Mouse (Mus musculus) bone marrow, adult 2 months (tissue): Measurements from ENCODE around the gene Dact2.

Source experiments
- CTCF ChIP-seq: fragments of 200-500 bp; IDR thresholded peaks from 2 replicates; pipeline ENCODE4 v1.5.1; 2011; ENCODE audit warnings: low read length, control low read depth; ENCODE audit not compliant: control insufficient read depth, insufficient read depth
- POLR2A ChIP-seq: fragments of 200-500 bp; IDR thresholded peaks from 2 replicates; pipeline ENCODE4 v1.6.1; 2011; ENCODE audit warnings: low read depth, mild to moderate bottlenecking, control low read depth, low read length, borderline replicate concordance; ENCODE audit not compliant: control insufficient read depth

GRCm38 (mm10) chr17:14200206-14200605 lies 3.9 kb downstream of the Dact2 start:
- TF ChIP-seq CTCF (no peak), POLR2A (no peak)
